Mouse (Mus musculus) MEL (cell line): Measurements from ENCODE around the gene Rbms3. TPM values are rescaled to one million over a fixed set of nuclear protein-coding genes. Genes with fewer than 3 reads are reported as not detected.

Source experiments
- DNase-seq: peaks from one replicate; pipeline ENCODE4 v3.0.0; 2011; ENCODE audit warnings: low read depth, low spot score
- H3K27ac ChIP-seq: 2 replicates; pipeline ENCODE4 v1.5.1; 2012; ENCODE audit warnings: low read depth, mild to moderate bottlenecking, control low read depth, low read length, moderate library complexity; ENCODE audit not compliant: control insufficient read depth
- H3K27me3 ChIP-seq, 2 experiments: fragments of 150-350 bp in 1 of 2; sonication (generic) in 1 of 2; 2 replicates each; pipeline ENCODE4 v1.6.1; 2012; ENCODE audit warnings: low read length in 2 of 2, mild to moderate bottlenecking in 2 of 2, improper control_type of control experiment in 1 of 2, moderate library complexity in 1 of 2; ENCODE audit not compliant: insufficient read depth in 2 of 2, control insufficient read depth in 1 of 2
- H3K36me3 ChIP-seq, 2 experiments: 2 replicates each; pipeline ENCODE4 v1.6.1; 2012 to 2014; ENCODE audit warnings: low read length in 2 of 2, improper control_type of control experiment in 1 of 2, inconsistent platforms in 1 of 2, mild to moderate bottlenecking in 1 of 2; ENCODE audit not compliant: insufficient read depth in 2 of 2, control insufficient read depth in 1 of 2
- H3K4me1 ChIP-seq, 2 experiments: fragments of 150-350 bp in 1 of 2; sonication (generic) in 1 of 2; 2 replicates each; pipeline ENCODE4 v1.6.1; 2012; ENCODE audit warnings: low read length in 2 of 2, improper control_type of control experiment in 1 of 2, mild to moderate bottlenecking in 1 of 2; ENCODE audit not compliant: insufficient read depth in 2 of 2, control insufficient read depth in 1 of 2
- H3K4me3 ChIP-seq, 2 experiments: fragments of 150-350 bp in 1 of 2; sonication (generic) in 1 of 2; 2 replicates each; pipeline ENCODE4 v1.5.1; 2012; ENCODE audit warnings: low read depth in 2 of 2, low read length in 2 of 2, mild to moderate bottlenecking in 2 of 2, moderate library complexity in 2 of 2, control low read depth in 1 of 2, improper control_type of control experiment in 1 of 2; ENCODE audit not compliant: control insufficient read depth in 1 of 2, insufficient read depth in 1 of 2
- H3K79me2 ChIP-seq: 2 replicates; pipeline ENCODE4 v1.6.1; 2012; ENCODE audit warnings: mild to moderate bottlenecking, low read length, moderate library complexity; ENCODE audit not compliant: control insufficient read depth, poor library complexity, insufficient read depth
- H3K9ac ChIP-seq: 2 replicates; pipeline ENCODE4 v1.6.1; 2012; ENCODE audit warnings: low read depth, mild to moderate bottlenecking, control low read depth, low read length, moderate library complexity; ENCODE audit not compliant: control insufficient read depth, poor library complexity, severe bottlenecking
- H3K9me3 ChIP-seq: fragments of 150-350 bp; sonication (generic); replicated peaks from 2 replicates; pipeline ENCODE4 v1.6.1; 2012; ENCODE audit warnings: mild to moderate bottlenecking, low read length, improper control_type of control experiment, moderate library complexity; ENCODE audit not compliant: insufficient read depth
- BHLHE40 ChIP-seq: IDR thresholded peaks from 2 replicates; pipeline ENCODE4 v1.6.1; 2012; ENCODE audit warnings: low read depth, mild to moderate bottlenecking, inconsistent platforms, low read length, improper control_type of control experiment, borderline replicate concordance
- CHD2 ChIP-seq: IDR thresholded peaks from 2 replicates; pipeline ENCODE4 v1.6.1; 2011; ENCODE audit warnings: low read length, improper control_type of control experiment
- E2F4 ChIP-seq: IDR thresholded peaks from 2 replicates; pipeline ENCODE4 v1.6.1; 2011; ENCODE audit warnings: low read depth, low read length, improper control_type of control experiment, borderline replicate concordance
- ELF1 ChIP-seq: IDR thresholded peaks from 2 replicates; pipeline ENCODE4 v1.6.1; 2014; ENCODE audit warnings: low read depth, mild to moderate bottlenecking, inconsistent platforms, low read length, improper control_type of control experiment, moderate library complexity
- EP300 ChIP-seq, 2 experiments: IDR thresholded peaks; 2 replicates each; pipeline ENCODE4 v1.6.1; 2011; ENCODE audit warnings: improper control_type of control experiment in 2 of 2, low read length in 2 of 2, low read depth in 1 of 2, mild to moderate bottlenecking in 1 of 2
- ETS1 ChIP-seq: IDR thresholded peaks from 2 replicates; pipeline ENCODE4 v1.6.1; 2012; ENCODE audit warnings: low read depth, mild to moderate bottlenecking, inconsistent platforms, low read length, improper control_type of control experiment, moderate library complexity
- GABPA ChIP-seq: IDR thresholded peaks from 2 replicates; pipeline ENCODE4 v1.6.1; 2012; ENCODE audit warnings: low read depth, mild to moderate bottlenecking, inconsistent platforms, low read length, improper control_type of control experiment, moderate library complexity
- GATA1 ChIP-seq: IDR thresholded peaks from 2 replicates; pipeline ENCODE4 v1.6.1; 2011; ENCODE audit warnings: low read depth, low read length, improper control_type of control experiment
- HCFC1 ChIP-seq: IDR thresholded peaks from 2 replicates; pipeline ENCODE4 v1.6.1; 2012; ENCODE audit warnings: low read depth, mild to moderate bottlenecking, inconsistent platforms, low read length, improper control_type of control experiment, moderate library complexity
- KAT2A ChIP-seq: conservative IDR thresholded peaks from 2 replicates; pipeline ENCODE4 v1.6.1; 2012; ENCODE audit warnings: low read depth, low read length, improper control_type of control experiment, inconsistent platforms
- MAZ ChIP-seq: IDR thresholded peaks from 2 replicates; pipeline ENCODE4 v1.6.1; 2012; ENCODE audit warnings: low read depth, mild to moderate bottlenecking, inconsistent platforms, low read length, improper control_type of control experiment
- MXI1 ChIP-seq: IDR thresholded peaks from 2 replicates; pipeline ENCODE4 v1.6.1; 2011; ENCODE audit warnings: mild to moderate bottlenecking, low read depth, low read length, improper control_type of control experiment
- MYC ChIP-seq: IDR thresholded peaks from 2 replicates; pipeline ENCODE4 v1.6.1; 2011; ENCODE audit warnings: low read depth, mild to moderate bottlenecking, low read length, improper control_type of control experiment, moderate library complexity
- POLR2A ChIP-seq, 2 experiments: IDR thresholded peaks; 2 replicates each; pipeline ENCODE4 v1.6.1; 2011 to 2012; ENCODE audit warnings: low read length in 2 of 2, mild to moderate bottlenecking in 2 of 2, control low read depth in 1 of 2, improper control_type of control experiment in 1 of 2, low read depth in 1 of 2, moderate library complexity in 1 of 2; ENCODE audit not compliant: control insufficient read depth in 1 of 2, insufficient read depth in 1 of 2, poor library complexity in 1 of 2
- POLR2AphosphoS2 ChIP-seq: IDR thresholded peaks from 2 replicates; pipeline ENCODE4 v1.6.1; 2011; ENCODE audit warnings: low read length, improper control_type of control experiment
- RCOR1 ChIP-seq: IDR thresholded peaks from 2 replicates; pipeline ENCODE4 v1.6.1; 2012; ENCODE audit warnings: low read depth, mild to moderate bottlenecking, inconsistent platforms, low read length, improper control_type of control experiment
- TAL1 ChIP-seq: IDR thresholded peaks from 2 replicates; pipeline ENCODE4 v1.6.1; 2012; ENCODE audit warnings: mild to moderate bottlenecking, inconsistent platforms, low read length, moderate library complexity, mixed read lengths
- TCF12 ChIP-seq: IDR thresholded peaks from 2 replicates; pipeline ENCODE4 v1.6.1; 2014; ENCODE audit warnings: low read depth, mild to moderate bottlenecking, inconsistent platforms, low read length, improper control_type of control experiment, moderate library complexity
- USF1 ChIP-seq: IDR thresholded peaks from 2 replicates; pipeline ENCODE4 v1.6.1; 2014; ENCODE audit warnings: low read depth, mild to moderate bottlenecking, inconsistent platforms, low read length, improper control_type of control experiment, moderate library complexity
- USF2 ChIP-seq, 2 experiments: IDR thresholded peaks; 2 replicates each; pipeline ENCODE4 v1.6.1; 2011 to 2012; ENCODE audit warnings: improper control_type of control experiment in 2 of 2, low read length in 2 of 2, borderline replicate concordance in 1 of 2, inconsistent platforms in 1 of 2, low read depth in 1 of 2, mild to moderate bottlenecking in 1 of 2; ENCODE audit not compliant: insufficient read depth in 1 of 2
- ZMIZ1 ChIP-seq: IDR thresholded peaks from 2 replicates; pipeline ENCODE4 v1.6.1; 2012; ENCODE audit warnings: low read depth, mild to moderate bottlenecking, inconsistent platforms, low read length, improper control_type of control experiment, moderate library complexity
- ZNF384 ChIP-seq: IDR thresholded peaks from 2 replicates; pipeline ENCODE4 v1.6.1; 2012; ENCODE audit warnings: low read depth, mild to moderate bottlenecking, inconsistent platforms, low read length, improper control_type of control experiment
- polyA plus RNA-seq, 2 experiments: library from polyadenylated mRNA; stranded (reverse) in 1 of 2; unstranded in 1 of 2; fragments of >175 nt in 1 of 2; fragments of >200 nt in 1 of 2; gene quantifications; 2 replicates each; pipeline versions ENCODE4 v1.2.1 to v1.2.4; 2012; ENCODE audit warnings: low replicate concordance in 2 of 2, low read depth in 1 of 2; ENCODE audit not compliant: insufficient read length in 2 of 2, insufficient read depth in 1 of 2, missing spikeins in 1 of 2
- total RNA-seq: library from RNA; depleted of rRNA; stranded (reverse); fragments of 300-350 nt; gene quantifications from 2 replicates; pipeline ENCODE4 v1.2.3, GENCODE M21; 2012

Gene Rbms3
- total and polyA plus RNA-seq, 3 experiments = not detected

- no peak overlapping the region for H3K9ac ChIP-seq
- DNase-seq = no peak
- H3K4me1 ChIP-seq = no peaks in the 10 kb centered on the region
- TF ChIP-seq EP300 (IDR thresholded peaks at IDR 0.05; ENCODE audit: low read depth in 1 of 2, low read length in 2 of 2) = no peak
- no peak for TF ChIP-seq HCFC1
- no peak for TF ChIP-seq E2F4
- no peak for TF ChIP-seq GATA1
- TF ChIP-seq RCOR1 = no peak
- TF ChIP-seq POLR2AphosphoS2 = no peak
- no peak overlapping the region for H3K4me3 ChIP-seq
- no peaks in the 10 kb centered on the region for H3K36me3 ChIP-seq
- no peaks in the 10 kb centered on the region for H3K27me3 ChIP-seq
- H3K27ac ChIP-seq = no peak overlapping the region
- no peaks in the 10 kb centered on the region for H3K79me2 ChIP-seq
- no peaks in the 10 kb centered on the region for H3K9me3 ChIP-seq
Observed at GRCm38 (mm10) chr9:117396586-117396985, 233.1 kb downstream of the Rbms3 start.

- no peaks in the 10 kb centered on the region for H3K9me3 ChIP-seq
- H3K4me3 ChIP-seq = no peak overlapping the region
- no peak overlapping the region for H3K9ac ChIP-seq
- no peaks in the 10 kb centered on the region for H3K27me3 ChIP-seq
- H3K36me3 ChIP-seq = no peaks in the 10 kb centered on the region
- no peaks in the 10 kb centered on the region for H3K79me2 ChIP-seq
- no peaks in the 10 kb centered on the region for H3K4me1 ChIP-seq
- no peak overlapping the region for H3K27ac ChIP-seq
- TF ChIP-seq ZNF384 = no peak
- no peak for TF ChIP-seq POLR2A (IDR thresholded peaks at IDR 0.05; ENCODE audit: control insufficient read depth in 1 of 2, insufficient read depth in 1 of 2, low read depth in 1 of 2, low read length in 2 of 2, poor library complexity in 1 of 2)
- TF ChIP-seq USF2 (IDR thresholded peaks at IDR 0.05; ENCODE audit: borderline replicate concordance in 1 of 2, insufficient read depth in 1 of 2, low read depth in 1 of 2, low read length in 2 of 2) = no peak
- no peak for TF ChIP-seq BHLHE40
- no peak for TF ChIP-seq RCOR1
- no peak for TF ChIP-seq ZMIZ1
- TF ChIP-seq KAT2A = no peak
- TF ChIP-seq MYC = no peak
- no peak for DNase-seq
Observed at GRCm38 (mm10) chr9:117393626-117394525, 235.8 kb downstream of the Rbms3 start.

DNA sequence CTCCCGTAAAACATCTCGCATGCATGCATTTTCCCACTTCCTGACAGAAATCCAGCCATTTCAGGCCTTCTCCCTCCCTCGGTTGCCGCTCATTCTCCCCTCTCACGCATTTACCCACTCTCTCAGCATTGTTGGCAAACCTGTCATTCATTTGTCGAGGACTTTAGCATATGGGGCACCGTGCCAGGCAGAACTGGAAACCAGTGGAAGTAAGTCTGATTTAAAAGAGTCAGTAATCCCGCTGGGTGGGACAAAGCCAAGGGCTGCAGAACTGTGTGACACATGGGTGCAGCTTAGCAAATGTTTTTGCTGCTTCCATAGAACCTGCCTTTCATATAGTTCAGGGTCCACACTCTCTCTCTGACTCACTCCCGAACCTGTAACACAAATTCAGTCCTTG lies 241.7 kb downstream of the Rbms3 start:
- no peak overlapping the region for H3K4me3 ChIP-seq
- H3K9me3 ChIP-seq = no peaks in the 10 kb centered on the region
- no peaks in the 10 kb centered on the region for H3K36me3 ChIP-seq
- no peaks in the 10 kb centered on the region for H3K27me3 ChIP-seq
- H3K27ac ChIP-seq = no peak overlapping the region
- H3K4me1 ChIP-seq = no peaks in the 10 kb centered on the region
- no peaks in the 10 kb centered on the region for H3K79me2 ChIP-seq
- TF ChIP-seq E2F4 (no peak), TCF12 (no peak), GABPA (no peak), TAL1 (no peak), MAZ (no peak), USF1 (no peak), BHLHE40 (no peak), ETS1 (no peak), ELF1 (no peak), MXI1 (no peak), CHD2 (no peak)
- H3K9ac ChIP-seq = no peak overlapping the region
- DNase-seq = no peak
